Mouse (Mus musculus): ENCODE measurements around the gene Cog2. TPM values are rescaled to one million over a fixed set of nuclear protein-coding genes. Genes with fewer than 3 reads are reported as not detected.

Gene Cog2
- 26.2 and 28.5 TPM in 2 replicates for polyA plus RNA-seq (2015; fragmentation: Nextera tagmentation; extraction: Ambion mirVana)

DNA sequence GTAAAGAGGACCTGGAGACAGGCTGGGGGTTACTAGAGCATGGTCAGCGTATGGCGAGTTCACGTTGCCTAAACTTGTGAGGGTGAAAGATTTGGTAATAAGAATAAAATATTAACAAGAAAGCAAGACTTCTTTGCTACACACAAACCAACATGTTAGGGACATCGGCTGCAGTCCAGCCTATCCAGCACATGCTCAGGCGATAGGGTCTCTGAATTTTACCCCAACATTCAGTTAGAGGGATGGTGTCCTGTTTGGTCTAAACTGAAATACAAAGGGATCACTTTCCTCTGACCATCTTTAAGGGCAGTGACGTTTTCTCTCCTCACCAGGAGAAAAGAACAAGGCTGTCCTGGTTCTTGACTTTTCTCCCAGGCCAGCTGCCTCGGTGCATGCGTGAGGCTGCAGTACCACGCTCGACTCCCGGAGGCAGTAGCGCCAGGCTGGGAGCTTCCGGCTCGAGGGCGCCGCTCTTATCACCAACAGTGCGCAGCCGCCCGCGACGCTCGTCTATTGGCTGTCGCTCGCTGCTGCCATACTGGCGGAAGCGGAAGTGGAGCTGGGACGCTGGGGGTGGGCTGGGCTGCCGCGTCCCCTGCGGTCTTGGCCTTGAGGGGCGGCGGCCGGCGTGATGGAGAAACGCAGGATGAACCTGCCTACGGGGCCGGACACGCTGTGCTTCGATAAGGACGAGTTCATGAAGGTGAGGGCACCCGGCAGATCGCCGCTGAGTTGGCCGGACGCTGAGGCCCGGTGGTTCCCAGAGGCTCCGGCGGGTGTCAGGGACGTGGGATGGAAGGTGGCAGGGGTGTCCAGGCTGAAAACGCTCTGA is at the start of gene Cog2:
Cog2 (plus strand) TSS at position 519 of the 832 bp plus-strand sequence.
- Histone ChIP-seq H3K27me3 (ENCODE audit: insufficient read depth, low read length) (no peaks in the 10 kb centered on the region), H3K9ac (ENCODE audit: low read depth, low read length) (peak within 1 kb of the TSS; percentile 87), H3K9me3 (replicated peaks; ENCODE audit: low read length) (no peaks in the 10 kb centered on the region), H3K4me2 (ENCODE audit: low read length) (peak within 1 kb of the TSS; percentile 75), H3K27ac (0 out of 2 replicates have a peak within 1 kb of the TSS, but pooled peaks have one; percentile 27), H3K4me3 (replicated peaks; ENCODE audit: low read depth, low read length) (peak within 1 kb of the TSS; percentile 97), H3K4me1 (replicated peaks; ENCODE audit: insufficient read depth, low read length) (peaks cover 8% of the 10 kb centered on the region), H3K36me3 (ENCODE audit: insufficient read depth, low read length) (peaks cover 7% of the 10 kb centered on the region; the same call in 1 of the 2 replicates)
- 10% methylated on average over 50 of the region's 50 CpGs for WGBS
- peak; percentile 79 for TF ChIP-seq CTCF (IDR thresholded peaks at IDR 0.05; ENCODE audit: low read depth)
- ATAC-seq (replicated peaks; ENCODE audit: low FRiP score, low read depth) (peak; percentile 99), DNase-seq (ENCODE audit: low spot score) (peak; percentile 97)

DNA sequence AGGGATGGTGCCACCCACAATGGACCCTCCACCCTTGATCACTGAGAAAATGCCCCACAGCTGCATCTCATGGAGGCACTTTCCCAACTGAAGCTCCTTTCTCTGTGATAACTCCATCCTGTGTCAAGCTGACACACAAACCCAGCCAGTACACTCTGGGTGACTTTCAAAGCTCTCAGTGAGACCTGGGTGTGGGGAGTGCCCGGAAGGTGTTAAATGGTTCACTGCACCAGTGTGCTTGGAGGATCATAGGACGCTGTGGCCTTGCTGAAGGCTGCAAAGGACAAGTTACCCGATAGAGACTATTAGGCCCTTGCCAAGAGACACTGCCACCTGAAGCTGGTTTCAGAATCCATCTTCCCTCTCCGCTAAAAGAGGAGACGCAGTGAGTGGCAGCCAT is 44.9 kb upstream of the Cog2 start:
- TF ChIP-seq CTCF (IDR thresholded peaks at IDR 0.05; ENCODE audit: low read depth): no peak
- 38% methylated on average over 5 of the region's 5 CpGs for WGBS

DNA sequence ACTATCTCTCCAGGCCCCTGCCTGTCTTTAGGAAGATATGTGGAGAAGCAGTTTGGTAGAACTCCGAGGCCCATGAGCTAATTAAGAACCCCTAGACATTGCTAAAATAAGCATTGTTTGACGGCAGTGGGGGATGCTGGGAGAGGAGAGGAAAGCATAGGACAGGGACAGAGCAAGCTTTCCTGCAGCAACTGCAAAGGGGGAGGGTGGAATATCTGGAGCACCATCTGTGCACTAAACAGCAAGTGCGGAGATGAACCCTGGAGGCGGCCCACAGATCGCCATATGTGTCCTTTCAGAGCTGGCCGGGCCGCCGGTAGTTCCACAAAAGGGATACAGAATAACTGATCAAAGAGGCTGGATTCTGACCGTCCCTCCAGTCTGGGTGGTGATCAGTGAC is 43.9 kb upstream of the Cog2 start:
- no peaks in the 10 kb centered on the region for H3K4me1 ChIP-seq (replicated peaks; ENCODE audit: insufficient read depth, low read length)
- WGBS: 36% methylated on average over 9 of the region's 9 CpGs
- H3K27me3 ChIP-seq (ENCODE audit: insufficient read depth, low read length): no peaks in the 10 kb centered on the region
- no peak overlapping the region for H3K27ac ChIP-seq
- no peaks in the 10 kb centered on the region for H3K36me3 ChIP-seq (ENCODE audit: insufficient read depth, low read length)
- no peak for ATAC-seq (replicated peaks; ENCODE audit: low FRiP score, low read depth)
- H3K4me3 ChIP-seq (replicated peaks; ENCODE audit: low read depth, low read length): no peak overlapping the region
- no peak overlapping the region for H3K9ac ChIP-seq (ENCODE audit: low read depth, low read length)
- TF ChIP-seq CTCF (IDR thresholded peaks at IDR 0.05; ENCODE audit: low read depth): no peak
- H3K9me3 ChIP-seq (replicated peaks; ENCODE audit: low read length): no peaks in the 10 kb centered on the region
- no peak overlapping the region for H3K4me2 ChIP-seq (ENCODE audit: low read length)
- DNase-seq (ENCODE audit: low spot score): no peak

More for the DNA sequence above, 44.9 kb upstream of the Cog2 start:
- no peak for ATAC-seq (replicated peaks; ENCODE audit: low FRiP score, low read depth)
- peak; percentile 53 for DNase-seq (ENCODE audit: low spot score)
- H3K4me2 ChIP-seq (ENCODE audit: low read length): no peak overlapping the region
- no peak overlapping the region for H3K9ac ChIP-seq (ENCODE audit: low read depth, low read length)
- H3K36me3 ChIP-seq (ENCODE audit: insufficient read depth, low read length): no peaks in the 10 kb centered on the region
- H3K4me3 ChIP-seq (replicated peaks; ENCODE audit: low read depth, low read length): no peak overlapping the region
- H3K4me1 ChIP-seq (replicated peaks; ENCODE audit: insufficient read depth, low read length): no peaks in the 10 kb centered on the region
- no peaks in the 10 kb centered on the region for H3K27me3 ChIP-seq (ENCODE audit: insufficient read depth, low read length)
- no peaks in the 10 kb centered on the region for H3K9me3 ChIP-seq (replicated peaks; ENCODE audit: low read length)
- H3K27ac ChIP-seq: no peak overlapping the region

DNA sequence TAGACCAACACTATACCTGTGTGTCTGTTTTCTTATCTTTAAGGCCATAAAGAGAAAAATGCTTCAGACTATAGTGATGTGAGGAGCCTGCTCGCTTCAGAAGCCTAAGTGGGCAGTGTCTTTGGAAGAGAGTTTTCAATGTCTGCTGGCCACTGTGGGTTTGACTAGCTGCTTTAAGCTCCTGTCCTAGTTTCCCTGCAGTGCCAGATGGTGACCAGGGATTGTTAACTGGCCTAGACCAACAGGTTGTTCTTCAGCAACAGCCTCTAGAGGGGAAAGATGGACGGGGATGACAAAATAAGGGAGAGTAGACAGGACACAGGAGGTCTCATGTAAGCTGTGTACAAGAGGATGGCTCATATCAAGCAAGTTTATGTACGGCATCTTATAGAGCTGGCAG is 41.3 kb upstream of the Cog2 start:
- ATAC-seq (replicated peaks; ENCODE audit: low FRiP score, low read depth) (no peak), DNase-seq (ENCODE audit: low spot score) (no peak)
- Histone ChIP-seq H3K27ac (no peak overlapping the region), H3K4me3 (replicated peaks; ENCODE audit: low read depth, low read length) (no peak overlapping the region), H3K9ac (ENCODE audit: low read depth, low read length) (no peak overlapping the region), H3K9me3 (replicated peaks; ENCODE audit: low read length) (no peaks in the 10 kb centered on the region), H3K27me3 (ENCODE audit: insufficient read depth, low read length) (no peaks in the 10 kb centered on the region), H3K36me3 (ENCODE audit: insufficient read depth, low read length) (no peaks in the 10 kb centered on the region), H3K4me1 (replicated peaks; ENCODE audit: insufficient read depth, low read length) (no peaks in the 10 kb centered on the region), H3K4me2 (ENCODE audit: low read length) (no peak overlapping the region)
- WGBS: 81% methylated on average over 3 of the region's 3 CpGs
- no peak for TF ChIP-seq CTCF (IDR thresholded peaks at IDR 0.05; ENCODE audit: low read depth)

DNA sequence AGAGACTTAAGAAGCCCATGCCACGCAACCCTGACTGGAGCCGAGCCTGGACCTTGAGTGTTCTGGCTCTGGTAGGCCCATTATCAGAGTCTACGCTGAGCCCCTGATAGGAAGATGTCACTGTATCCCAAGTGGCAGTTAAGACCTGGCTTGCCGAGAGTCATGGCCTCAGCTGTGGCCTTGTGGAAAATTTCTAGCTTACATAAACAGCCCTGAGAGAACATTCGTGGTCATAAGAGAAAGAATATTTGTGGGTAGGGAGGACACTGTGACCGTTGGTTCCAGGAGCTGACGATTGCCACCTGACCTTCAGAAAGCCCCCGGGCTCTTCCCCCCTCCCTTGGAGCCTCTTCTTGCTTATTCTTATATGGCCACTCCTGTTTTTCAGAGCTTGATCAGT is 40.2 kb upstream of the Cog2 start:
- no peak overlapping the region for H3K9ac ChIP-seq (ENCODE audit: low read depth, low read length)
- no peak for TF ChIP-seq CTCF (IDR thresholded peaks at IDR 0.05; ENCODE audit: low read depth)
- H3K4me1 ChIP-seq (replicated peaks; ENCODE audit: insufficient read depth, low read length): no peaks in the 10 kb centered on the region
- no peak overlapping the region for H3K27ac ChIP-seq
- WGBS: 71% methylated on average over 8 of the region's 8 CpGs
- no peak overlapping the region for H3K4me2 ChIP-seq (ENCODE audit: low read length)
- no peaks in the 10 kb centered on the region for H3K9me3 ChIP-seq (replicated peaks; ENCODE audit: low read length)
- no peak overlapping the region for H3K4me3 ChIP-seq (replicated peaks; ENCODE audit: low read depth, low read length)
- no peak for DNase-seq (ENCODE audit: low spot score)
- H3K36me3 ChIP-seq (ENCODE audit: insufficient read depth, low read length): no peaks in the 10 kb centered on the region
- ATAC-seq (replicated peaks; ENCODE audit: low FRiP score, low read depth): no peak
- H3K27me3 ChIP-seq (ENCODE audit: insufficient read depth, low read length): no peaks in the 10 kb centered on the region

DNA sequence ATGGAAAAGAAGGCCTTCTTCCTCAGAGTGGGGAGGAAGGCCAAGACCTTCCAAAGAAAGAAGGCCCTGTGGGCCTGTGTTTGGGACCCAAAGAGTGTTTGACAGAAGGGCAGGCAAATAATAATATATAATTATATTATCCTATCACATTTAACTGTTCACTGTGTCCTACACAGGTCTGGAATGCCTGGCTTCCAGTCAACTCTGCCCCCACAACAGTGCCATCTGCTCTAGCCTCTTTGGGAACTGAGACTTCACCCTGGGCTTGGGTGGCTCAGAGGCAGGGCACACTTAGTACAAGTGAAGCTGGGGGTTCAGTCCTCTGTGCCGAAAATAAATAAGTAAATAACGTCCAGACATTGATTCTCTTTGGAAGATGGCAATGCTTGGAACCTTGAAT is 37.8 kb upstream of the Cog2 start:
- 86% methylated on average over 2 of the region's 2 CpGs for WGBS
- no peaks in the 10 kb centered on the region for H3K27me3 ChIP-seq (ENCODE audit: insufficient read depth, low read length)
- no peaks in the 10 kb centered on the region for H3K36me3 ChIP-seq (ENCODE audit: insufficient read depth, low read length)
- H3K4me1 ChIP-seq (replicated peaks; ENCODE audit: insufficient read depth, low read length): no peaks in the 10 kb centered on the region
- no peak overlapping the region for H3K4me2 ChIP-seq (ENCODE audit: low read length)
- no peak overlapping the region for H3K27ac ChIP-seq
- no peak overlapping the region for H3K4me3 ChIP-seq (replicated peaks; ENCODE audit: low read depth, low read length)
- DNase-seq (ENCODE audit: low spot score) (no peak), ATAC-seq (replicated peaks; ENCODE audit: low FRiP score, low read depth) (no peak)
- H3K9me3 ChIP-seq (replicated peaks; ENCODE audit: low read length): no peaks in the 10 kb centered on the region
- no peak for TF ChIP-seq CTCF (IDR thresholded peaks at IDR 0.05; ENCODE audit: low read depth)
- H3K9ac ChIP-seq (ENCODE audit: low read depth, low read length): no peak overlapping the region

All from kidney, postnatal 0 days (tissue).